Mouse (Mus musculus) layer of hippocampus, postnatal 25 days (tissue): ENCODE measurements at regions not wholly inside any gene's neighbourhood (a gene's known extent, or its start where the extent isn't known, plus 50 kb on each side); places are given as distances from the start of the nearest gene placed in this dataset.

Experiments used
- DNase-seq, 2 experiments: peaks; one replicate each; pipeline ENCODE4 v3.0.0; 2022; ENCODE audit warnings: mixed read lengths in 2 of 2, low spot score in 1 of 2; ENCODE audit errors: extremely low spot score in 1 of 2

- no peak for DNase-seq
Measured at GRCm38 (mm10) chr8:90762390-90762789, 54.8 kb downstream of the Gm19935 start.

DNA sequence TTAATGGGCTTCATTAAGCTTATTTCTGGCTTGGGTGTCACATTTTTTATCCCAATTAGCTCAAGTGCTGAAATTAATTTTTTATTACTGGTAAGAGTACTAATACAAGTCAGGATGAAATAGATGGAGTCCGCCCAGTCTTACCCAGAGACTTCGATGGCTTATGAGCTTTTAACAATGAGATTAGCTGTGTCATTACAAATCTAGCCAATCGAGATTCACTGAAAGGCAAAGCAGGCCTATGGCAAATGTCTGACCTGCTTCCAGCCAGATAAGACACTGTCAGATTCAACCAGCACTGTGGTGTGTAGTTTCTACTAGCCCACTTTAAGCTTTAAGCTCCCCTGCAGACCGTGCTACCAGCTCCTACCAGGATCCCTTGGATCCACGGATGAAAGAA, 55.2 kb downstream of the Gm19935 start:
- DNase-seq, result no peak

DNA sequence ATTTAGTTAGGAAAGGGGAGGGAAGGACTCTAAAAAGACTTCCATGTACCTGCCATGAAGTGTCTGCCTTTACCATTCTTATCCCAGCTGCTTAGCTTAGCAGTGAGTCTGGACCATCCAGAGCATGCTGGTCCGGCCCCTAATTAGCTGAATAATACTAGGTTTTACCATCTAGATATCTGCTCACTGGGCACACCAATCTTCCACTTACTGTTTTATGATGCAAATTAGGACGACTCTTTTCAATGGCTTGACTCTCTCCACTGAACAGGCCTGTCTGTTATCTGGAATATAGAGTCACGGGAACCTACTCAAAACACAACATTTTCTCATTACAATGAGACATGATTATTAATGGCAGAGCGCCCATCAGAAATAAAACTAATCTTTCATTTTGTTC, 55.7 kb downstream of the Gm19935 start:
- no peak for DNase-seq

GRCm38 (mm10) chr8:90759531-90759930, 57.7 kb downstream of the Gm19935 start:
- no peak for DNase-seq

DNA sequence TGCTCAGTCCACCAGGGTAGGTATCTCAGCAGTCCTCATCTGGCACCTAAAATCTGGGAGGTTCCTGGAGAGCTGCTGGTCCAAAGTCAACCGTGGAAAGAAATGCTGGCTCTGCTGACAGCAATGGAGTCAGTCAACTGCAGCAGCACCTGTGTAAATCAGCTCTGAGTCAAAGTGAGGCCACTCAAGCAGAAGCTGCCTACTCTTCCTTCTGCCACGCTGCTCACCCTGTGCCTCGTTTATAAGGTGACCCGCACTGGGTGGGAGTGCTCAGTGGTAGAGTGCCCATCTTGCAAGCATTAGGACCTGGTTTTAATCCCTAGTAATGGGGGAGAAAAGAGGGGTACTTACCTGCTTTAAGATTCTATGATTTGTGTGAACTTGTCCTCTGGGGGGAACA, 62.2 kb downstream of the Gm19935 start:
- DNase-seq, result no peak

DNA sequence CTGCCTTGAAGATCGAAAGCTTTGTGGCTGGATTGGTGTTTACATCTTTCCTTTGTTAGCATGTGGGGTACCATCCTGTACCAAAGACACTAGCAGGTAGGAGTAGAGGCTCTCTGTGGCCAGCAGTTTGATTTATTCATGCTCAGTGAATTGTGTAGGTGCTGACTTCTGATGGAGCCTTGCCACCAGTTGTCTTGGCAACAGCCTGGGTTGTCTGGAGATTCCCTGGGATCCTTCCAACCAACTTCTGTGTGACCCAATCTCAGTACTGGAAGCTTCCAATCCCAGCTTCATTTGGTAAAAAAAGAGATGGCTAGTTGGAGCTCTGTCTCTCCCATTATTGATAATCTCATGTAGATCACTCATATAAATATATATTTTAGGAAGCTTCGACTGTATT, 73.6 kb downstream of the Gm19935 start:
- no peak for DNase-seq

GRCm38 (mm10) chr8:90740963-90741733, 76.0 kb downstream of the Gm19935 start:
- no peak for DNase-seq

GRCm38 (mm10) chr8:90740302-90740962, 76.8 kb downstream of the Gm19935 start:
- DNase-seq, result no peak

DNA sequence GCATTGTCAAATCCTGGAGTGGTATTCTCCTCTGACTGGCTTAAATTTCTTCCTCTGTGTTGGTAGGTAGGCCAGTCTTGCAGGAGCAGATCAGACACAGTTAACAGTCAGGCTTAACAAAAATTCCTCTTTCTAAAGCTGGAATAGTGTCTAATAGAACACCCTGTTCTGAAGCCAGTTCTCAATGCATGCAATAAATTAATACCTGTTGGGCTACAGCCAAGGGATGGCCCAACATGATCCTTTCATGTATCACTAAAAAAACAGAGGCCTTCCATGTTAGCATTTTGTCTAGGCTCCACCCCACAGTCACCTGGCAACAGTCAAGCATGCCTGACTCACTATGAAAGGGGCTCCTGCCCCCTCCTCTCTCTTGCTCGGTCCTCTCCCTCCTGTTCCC, 89.2 kb downstream of the Gm19935 start:
- DNase-seq, result no peak

GRCm38 (mm10) chr8:90725188-90725587, 92.0 kb downstream of the Gm19935 start:
- no peak for DNase-seq

- no peak for DNase-seq
Measured at GRCm38 (mm10) chr8:90716436-90716835, 100.8 kb downstream of the Gm19935 start.

- DNase-seq, result peak; percentile 54 to 78
Measured at GRCm38 (mm10) chr8:90708524-90708923, 108.7 kb downstream of the Gm19935 start.

- DNase-seq, result no peak
Measured at GRCm38 (mm10) chr8:90692516-90692915, 124.7 kb downstream of the Gm19935 start.

DNA sequence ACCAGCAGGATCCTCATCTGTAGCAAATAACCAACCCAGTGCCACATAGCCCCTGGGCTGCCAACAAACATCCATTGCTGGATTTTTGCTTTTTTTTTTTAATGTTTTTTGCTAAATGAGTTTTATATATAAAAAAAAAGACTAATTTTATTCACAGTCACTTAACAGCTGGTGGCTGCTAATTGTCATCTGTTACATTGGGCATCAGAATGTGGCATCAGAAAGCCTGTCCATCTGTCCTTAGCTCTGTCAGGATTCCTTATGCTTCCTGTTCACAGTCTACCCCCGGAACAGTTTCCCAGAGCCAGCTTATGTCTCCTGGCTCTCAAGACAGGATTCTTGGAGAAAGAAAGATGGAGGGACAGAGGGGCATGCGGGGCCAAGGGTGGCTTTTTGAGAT, 132.1 kb downstream of the Gm19935 start:
- no peak for DNase-seq

DNA sequence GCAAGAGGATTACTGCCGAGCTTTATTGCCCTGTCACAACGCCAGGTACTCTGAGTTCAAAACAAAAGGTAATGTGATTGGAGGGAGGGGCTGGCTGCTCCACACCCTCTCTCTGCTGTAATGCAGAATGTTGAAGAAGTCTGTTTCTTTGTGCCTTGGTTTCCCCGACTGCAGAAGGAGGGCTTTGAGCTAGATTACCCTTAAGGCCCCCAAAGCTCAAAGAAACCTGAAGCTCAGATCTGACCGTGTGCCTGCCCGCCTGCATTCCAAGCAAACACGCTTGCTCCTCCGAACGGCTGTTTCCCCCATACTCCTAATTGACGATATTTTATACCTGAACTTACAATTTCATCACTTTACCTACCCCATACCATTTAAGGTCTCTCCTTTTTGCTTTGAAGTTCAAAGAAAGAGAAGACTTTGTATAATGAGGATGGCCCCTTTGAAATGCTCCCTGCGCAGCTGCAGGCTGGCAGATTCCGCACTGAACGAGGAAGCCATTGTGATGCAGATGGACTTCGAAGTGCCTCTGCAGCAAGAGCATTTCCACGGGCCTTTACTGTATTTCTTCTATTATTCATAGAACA, 146.6 kb downstream of the Gm19935 start:
- DNase-seq, result no peak

DNA sequence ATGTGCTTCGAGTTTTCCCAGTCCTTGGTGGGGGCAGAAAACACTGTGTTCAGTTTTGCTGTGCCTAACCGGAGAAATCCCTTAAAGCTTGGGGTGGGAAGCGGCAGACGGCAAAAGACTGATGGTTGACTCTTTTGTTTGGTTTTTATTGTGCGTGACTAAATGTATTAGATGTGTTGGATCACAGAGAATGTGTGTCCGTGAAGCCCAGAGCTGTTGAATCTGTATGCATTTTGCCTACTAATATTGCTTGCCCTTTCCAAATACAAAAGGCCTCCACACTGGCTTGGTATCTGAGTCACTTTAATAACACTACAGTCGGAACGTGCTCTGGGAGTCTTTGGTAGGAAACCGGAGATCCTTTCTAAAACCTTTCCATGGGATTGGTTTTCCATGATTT, 147.8 kb downstream of the Gm19935 start:
- no peak for DNase-seq

GRCm38 (mm10) chr8:90659066-90659465, 158.1 kb downstream of the Gm19935 start:
- DNase-seq, result no peak

- DNase-seq, result peak in 1 of 2 experiments; percentile 47
Measured at GRCm38 (mm10) chr8:90657641-90658051, 159.5 kb downstream of the Gm19935 start.

DNA sequence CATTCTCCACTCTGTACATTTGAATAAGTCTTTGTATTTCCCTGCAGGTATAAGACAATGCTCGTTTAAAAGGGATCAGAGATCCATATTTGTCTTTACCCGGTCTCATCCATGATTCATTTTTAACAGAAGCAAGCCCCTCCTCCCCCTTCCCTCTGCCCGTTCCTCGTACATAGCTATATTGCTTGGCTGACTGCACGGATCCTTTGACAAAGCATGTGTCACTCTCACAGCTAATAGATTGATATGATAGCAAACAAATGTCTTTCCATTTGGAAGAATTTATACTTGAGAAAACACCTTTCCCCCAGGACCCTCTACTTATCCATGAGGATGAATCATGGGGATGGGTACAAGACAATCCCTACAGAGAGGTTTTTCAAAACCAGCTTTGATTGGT, 160.1 kb downstream of the Gm19935 start:
- DNase-seq, result no peak

DNA sequence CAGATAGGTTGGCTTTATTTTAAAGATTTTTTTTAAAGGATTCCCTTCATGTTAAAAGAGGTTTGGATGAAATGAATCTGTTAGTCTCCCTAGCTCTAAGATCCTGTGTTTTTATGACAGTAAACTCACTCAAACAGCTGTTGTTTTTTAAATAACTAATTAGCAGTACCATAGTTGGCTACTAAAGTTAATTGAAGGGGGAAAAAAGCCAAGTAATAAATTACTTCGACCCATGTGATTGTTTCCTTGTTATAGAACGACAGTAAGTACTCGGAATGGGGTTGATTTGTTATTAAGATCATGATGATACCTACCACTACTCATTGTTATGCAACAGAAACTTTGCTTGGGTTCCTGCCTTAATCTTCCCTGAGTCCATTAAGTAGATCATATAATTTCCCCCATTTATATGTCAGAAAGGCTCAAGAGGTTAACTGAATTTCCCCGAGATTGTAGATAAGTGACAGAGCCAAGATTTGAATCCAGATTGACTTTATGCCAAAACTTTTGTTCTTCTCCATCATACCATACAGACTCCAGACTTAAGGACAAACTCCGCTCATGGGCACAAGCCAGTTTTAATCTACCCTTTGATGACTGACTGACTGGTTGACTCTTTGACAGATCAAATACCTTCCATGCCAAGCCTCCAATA, 160.6 kb downstream of the Gm19935 start:
- DNase-seq, result no peak

- DNase-seq, result no peak
Measured at GRCm38 (mm10) chr8:90654786-90655185, 162.4 kb downstream of the Gm19935 start.
